Mouse (Mus musculus) CH12.LX (cell line): ENCODE measurements at regions not wholly inside any gene's neighbourhood (a gene's known extent, or its start where the extent isn't known, plus 50 kb on each side); places are given as distances from the start of the nearest gene placed in this dataset.

Source experiments
- DNase-seq: peaks from one replicate; pipeline ENCODE4 v3.0.0-alpha.2; 2013; ENCODE audit errors: extremely low read depth
- H3K27ac ChIP-seq: 2 replicates; pipeline ENCODE4 v1.5.1; 2012; ENCODE audit warnings: low read depth, mild to moderate bottlenecking, control low read depth, moderate library complexity; ENCODE audit not compliant: insufficient read depth
- H3K27me3 ChIP-seq: replicated peaks from 2 replicates; pipeline ENCODE3; 2012; ENCODE audit warnings: inconsistent platforms
- H3K36me3 ChIP-seq, 2 experiments: replicated peaks in 1 of 2; 2 replicates each; pipeline versions ENCODE3 to v1.6.1; 2012; ENCODE audit warnings: inconsistent platforms in 1 of 2, low read length in 1 of 2, mild to moderate bottlenecking in 1 of 2, mixed read lengths in 1 of 2, moderate library complexity in 1 of 2; ENCODE audit not compliant: control insufficient read depth in 1 of 2, insufficient read depth in 1 of 2
- H3K4me1 ChIP-seq, 2 experiments: 2 replicates each; pipeline ENCODE4 v1.6.1; 2012; ENCODE audit warnings: inconsistent platforms in 1 of 2, moderate library complexity in 1 of 2; ENCODE audit not compliant: insufficient read depth in 2 of 2, control insufficient read depth in 1 of 2
- H3K4me2 ChIP-seq: 2 replicates; pipeline ENCODE4 v1.6.1; 2012; ENCODE audit warnings: low read depth, mild to moderate bottlenecking, control low read depth; ENCODE audit not compliant: poor library complexity, insufficient read depth, severe bottlenecking
- H3K4me3 ChIP-seq, 3 experiments: fragments of 150-350 bp in 1 of 3; sonication (generic) in 1 of 3; replicated peaks in 1 of 3; 2 replicates each; pipeline versions ENCODE3 to v1.5.1; 2011 to 2012; ENCODE audit warnings: low read depth in 2 of 3, low read length in 2 of 3, mild to moderate bottlenecking in 2 of 3, moderate library complexity in 2 of 3, control low read depth in 1 of 3, improper control_type of control experiment in 1 of 3, inconsistent platforms in 1 of 3, mixed read lengths in 1 of 3; ENCODE audit not compliant: poor library complexity in 1 of 3
- H3K79me2 ChIP-seq: replicated peaks from 2 replicates; pipeline ENCODE4 v1.6.1; 2012; ENCODE audit warnings: mild to moderate bottlenecking, moderate library complexity; ENCODE audit not compliant: control insufficient read depth, poor library complexity, insufficient read depth, severe bottlenecking; ENCODE audit errors: extremely low read depth
- H3K9ac ChIP-seq: 2 replicates; pipeline ENCODE4 v1.6.1; 2012; ENCODE audit warnings: low read depth, mild to moderate bottlenecking, control low read depth, moderate library complexity; ENCODE audit not compliant: insufficient read depth
- H3K9me3 ChIP-seq: replicated peaks from 2 replicates; pipeline ENCODE3; 2012; ENCODE audit warnings: low read length, inconsistent platforms, mixed read lengths
- CTCF ChIP-seq, 2 experiments: IDR thresholded peaks in 1 of 2; conservative IDR thresholded peaks in 1 of 2; 2 replicates each; pipeline ENCODE4 v1.5.1; 2011 to 2012; ENCODE audit warnings: low read depth in 2 of 2, low read length in 2 of 2, improper control_type of control experiment in 1 of 2, inconsistent platforms in 1 of 2, mild to moderate bottlenecking in 1 of 2, moderate library complexity in 1 of 2
- ELF1 ChIP-seq: IDR thresholded peaks from 2 replicates; pipeline ENCODE4 v1.6.1; 2014; ENCODE audit warnings: low read depth, mild to moderate bottlenecking, inconsistent platforms, low read length, improper control_type of control experiment
- EP300 ChIP-seq: IDR thresholded peaks from 2 replicates; pipeline ENCODE4 v1.6.1; 2011; ENCODE audit warnings: low read length, improper control_type of control experiment
- ETS1 ChIP-seq: conservative IDR thresholded peaks from 2 replicates; pipeline ENCODE4 v1.6.1; 2012; ENCODE audit warnings: low read depth, mild to moderate bottlenecking, inconsistent platforms, low read length, improper control_type of control experiment, moderate library complexity
- GABPA ChIP-seq: IDR thresholded peaks from 2 replicates; pipeline ENCODE4 v1.6.1; 2012; ENCODE audit warnings: low read depth, low read length, improper control_type of control experiment, inconsistent platforms; ENCODE audit not compliant: insufficient replicate concordance
- JUND ChIP-seq: conservative IDR thresholded peaks from 2 replicates; pipeline ENCODE4 v1.6.1; 2011; ENCODE audit warnings: low read depth, low read length, improper control_type of control experiment
- KAT2A ChIP-seq: IDR thresholded peaks from 2 replicates; pipeline ENCODE4 v1.6.1; 2012; ENCODE audit warnings: low read length, improper control_type of control experiment, inconsistent platforms; ENCODE audit not compliant: insufficient replicate concordance
- MAZ ChIP-seq: IDR thresholded peaks from 2 replicates; pipeline ENCODE4 v1.6.1; 2012; ENCODE audit warnings: low read depth, mild to moderate bottlenecking, inconsistent platforms, low read length, improper control_type of control experiment, moderate library complexity
- MXI1 ChIP-seq: IDR thresholded peaks from 2 replicates; pipeline ENCODE4 v1.6.1; 2011; ENCODE audit warnings: mild to moderate bottlenecking, low read depth, low read length, improper control_type of control experiment
- POLR2A ChIP-seq: IDR thresholded peaks from 2 replicates; pipeline ENCODE4 v1.6.1; 2011; ENCODE audit warnings: low read depth, mild to moderate bottlenecking, improper control_type of control experiment, low read length
- POLR2AphosphoS2 ChIP-seq: IDR thresholded peaks from 2 replicates; pipeline ENCODE4 v1.6.1; 2011; ENCODE audit warnings: low read depth, low read length, improper control_type of control experiment
- RAD21 ChIP-seq: IDR thresholded peaks from 2 replicates; pipeline ENCODE4 v1.6.1; 2011; ENCODE audit warnings: low read depth, mild to moderate bottlenecking, low read length, improper control_type of control experiment, moderate library complexity
- SMC3 ChIP-seq: IDR thresholded peaks from 2 replicates; pipeline ENCODE4 v1.6.1; 2011; ENCODE audit warnings: low read depth, low read length, improper control_type of control experiment
- TBP ChIP-seq: conservative IDR thresholded peaks from 2 replicates; pipeline ENCODE4 v1.6.1; 2011; ENCODE audit warnings: low read depth, low read length, improper control_type of control experiment
- UBTF ChIP-seq: IDR thresholded peaks from 2 replicates; pipeline ENCODE4 v1.6.1; 2012; ENCODE audit warnings: low read depth, mild to moderate bottlenecking, inconsistent platforms, low read length, improper control_type of control experiment, moderate library complexity
- USF2 ChIP-seq: conservative IDR thresholded peaks from 2 replicates; pipeline ENCODE4 v1.6.1; 2011; ENCODE audit warnings: low read depth, low read length, improper control_type of control experiment
- ZC3H11A ChIP-seq: IDR thresholded peaks from 2 replicates; pipeline ENCODE4 v1.6.1; 2012; ENCODE audit warnings: low read depth, mild to moderate bottlenecking, inconsistent platforms, low read length, improper control_type of control experiment
- ZKSCAN1 ChIP-seq: IDR thresholded peaks from 2 replicates; pipeline ENCODE4 v1.6.1; 2012; ENCODE audit warnings: low read depth, inconsistent platforms, low read length, improper control_type of control experiment, borderline replicate concordance
- ZNF384 ChIP-seq: IDR thresholded peaks from 2 replicates; pipeline ENCODE4 v1.6.1; 2012; ENCODE audit warnings: low read depth, low read length, improper control_type of control experiment, inconsistent platforms
- dilution Hi-C: fragments of 300-500 bp; cut with MboI; formaldehyde crosslinking; loops from 2 replicates; pipeline ENCODE4 v1.14.3; 2020; ENCODE audit warnings: low sequenced_read_pairs; ENCODE audit not compliant: extremely low pct_unique_long_range_greater_than_20kb, extremely low pct_ligation_motif_present
- in situ Hi-C: fragments of 300-500 bp; cut with MboI; formaldehyde crosslinking; loops from 3 replicates; pipeline ENCODE4 v1.14.3; 2019; ENCODE audit warnings: low sequenced_read_pairs, low pct_ligation_motif_present, low pct_unique_long_range_greater_than_20kb, mixed read lengths

- H3K9ac ChIP-seq: no peak overlapping the region
- no peak overlapping the region for H3K27ac ChIP-seq
- no peak overlapping the region for H3K4me3 ChIP-seq
- no peaks in the 10 kb centered on the region for H3K36me3 ChIP-seq
- in situ Hi-C loops (no loop called here), dilution Hi-C loops (no loop called here)
- H3K27me3 ChIP-seq: no peaks in the 10 kb centered on the region
- DNase-seq: no peak
- H3K4me2 ChIP-seq: no peak overlapping the region
- H3K4me1 ChIP-seq: no peaks in the 10 kb centered on the region
- H3K9me3 ChIP-seq: peaks cover 51% of the 10 kb centered on the region
- TF ChIP-seq POLR2A (no peak), ETS1 (no peak), USF2 (no peak), SMC3 (no peak), EP300 (no peak), UBTF (no peak), POLR2AphosphoS2 (no peak), MAZ (no peak), CTCF (conservative IDR thresholded peaks at IDR 0.05 in 1 of 2, IDR thresholded peaks at IDR 0.05 in 1 of 2; ENCODE audit: low read depth in 2 of 2, low read length in 2 of 2) (no peak), ELF1 (no peak), RAD21 (no peak), ZKSCAN1 (no peak), TBP (no peak), MXI1 (no peak), GABPA (no peak), ZNF384 (no peak), KAT2A (no peak)
- H3K79me2 ChIP-seq: no peaks in the 10 kb centered on the region
Observed at GRCm38 (mm10) chr7:36469386-36469785, 228.5 kb upstream of the Tshz3 start.

GRCm38 (mm10) chr7:36473532-36473931 lies 224.4 kb upstream of the Tshz3 start:
- H3K9ac ChIP-seq: no peak overlapping the region
- H3K4me1 ChIP-seq: no peaks in the 10 kb centered on the region
- in situ Hi-C loops (no loop called here), dilution Hi-C loops (no loop called here)
- DNase-seq: no peak
- TF ChIP-seq POLR2A: no peak
- no peak for TF ChIP-seq ZC3H11A
- no peak for TF ChIP-seq JUND
- H3K4me3 ChIP-seq: no peak overlapping the region
- H3K36me3 ChIP-seq: no peaks in the 10 kb centered on the region
- no peaks in the 10 kb centered on the region for H3K27me3 ChIP-seq
- peaks cover 53% of the 10 kb centered on the region for H3K9me3 ChIP-seq
- no peak overlapping the region for H3K27ac ChIP-seq
- no peak overlapping the region for H3K4me2 ChIP-seq
- no peaks in the 10 kb centered on the region for H3K79me2 ChIP-seq
